Mouse (Mus musculus) hindbrain, embryonic 11.5 days (tissue): ENCODE results near the gene Gm765. TPM values are rescaled to one million over a fixed set of nuclear protein-coding genes. Genes with fewer than 3 reads are reported as not detected.

ENCODE experiments used
- ATAC-seq: fragments of 200-750 bp; cut with Nextera tagmentation; 2 replicates; pipeline ENCODE4 v1.8.0; 2017; ENCODE audit warnings: mild to moderate bottlenecking, moderate TSS enrichment, moderate library complexity; ENCODE audit not compliant: low FRiP score
- DNase-seq: peaks from one replicate; pipeline ENCODE4 v3.0.0-alpha.2; 2015; ENCODE audit warnings: low spot score
- H3K27ac ChIP-seq: fragments of 300-500 bp; sonication (generic); 2 replicates; pipeline ENCODE4 v1.5.1; 2014; ENCODE audit warnings: mild to moderate bottlenecking, low read depth, low read length
- H3K27me3 ChIP-seq: fragments of 300-500 bp; sonication (generic); 2 replicates; pipeline ENCODE4 v1.6.1; 2014; ENCODE audit warnings: mild to moderate bottlenecking, low read length, moderate library complexity, mixed read lengths; ENCODE audit not compliant: control insufficient read depth, insufficient read depth
- H3K36me3 ChIP-seq: fragments of 300-500 bp; sonication (generic); 2 replicates; pipeline ENCODE4 v1.6.1; 2014; ENCODE audit warnings: mild to moderate bottlenecking, low read length, moderate library complexity, mixed read lengths; ENCODE audit not compliant: control insufficient read depth, insufficient read depth
- H3K4me1 ChIP-seq: fragments of 300-500 bp; sonication (generic); replicated peaks from 2 replicates; pipeline ENCODE4 v1.6.1; 2014; ENCODE audit warnings: low read length, mixed read lengths; ENCODE audit not compliant: control insufficient read depth, insufficient read depth
- H3K4me2 ChIP-seq: fragments of 300-500 bp; sonication (generic); replicated peaks from 2 replicates; pipeline ENCODE4 v1.6.1; 2014; ENCODE audit warnings: mild to moderate bottlenecking, low read depth, low read length
- H3K4me3 ChIP-seq: fragments of 300-500 bp; sonication (generic); 2 replicates; pipeline ENCODE4 v1.5.1; 2014; ENCODE audit warnings: low read depth, low read length
- H3K9ac ChIP-seq: fragments of 300-500 bp; sonication (generic); 2 replicates; pipeline ENCODE4 v1.6.1; 2014; ENCODE audit warnings: low read depth, low read length
- H3K9me3 ChIP-seq: fragments of 300-500 bp; sonication (generic); 2 replicates; pipeline ENCODE4 v1.6.1; 2016; ENCODE audit warnings: low read length; ENCODE audit not compliant: control insufficient read depth
- WGBS: fragments of 180-500 bp; shearing (Covaris S2); extraction: QIAGEN DNeasy Blood & Tissue Kit; methylation state at CpG from one replicate; pipeline ENCODE4 v1.1.7; 2014; 5-methylcytosine and 5-hydroxymethylcytosine counted together
- polyA plus RNA-seq: library from polyadenylated mRNA; unstranded; fragments of >200 nt; fragmentation: Nextera tagmentation; extraction: Ambion mirVana; gene quantifications from 2 replicates; pipeline ENCODE4 v1.2.1, GENCODE M21; 2014

Gene Gm765
- polyA plus RNA-seq, 1 experiment from 2014 or later = not detected

GRCm38 (mm10) chr6:98208051-98208450 lies 134.5 kb downstream of the Gm765 start:
- Histone ChIP-seq H3K36me3 (no peaks in the 10 kb centered on the region), H3K4me2 (no peak overlapping the region), H3K27me3 (no peaks in the 10 kb centered on the region), H3K4me1 (no peaks in the 10 kb centered on the region), H3K27ac (no peak overlapping the region), H3K9ac (no peak overlapping the region), H3K9me3 (no peaks in the 10 kb centered on the region), H3K4me3 (no peak overlapping the region)
- ATAC-seq = no peak
- 98% methylated on average over 8 of the region's 8 CpGs for WGBS
- no peak for DNase-seq

DNA sequence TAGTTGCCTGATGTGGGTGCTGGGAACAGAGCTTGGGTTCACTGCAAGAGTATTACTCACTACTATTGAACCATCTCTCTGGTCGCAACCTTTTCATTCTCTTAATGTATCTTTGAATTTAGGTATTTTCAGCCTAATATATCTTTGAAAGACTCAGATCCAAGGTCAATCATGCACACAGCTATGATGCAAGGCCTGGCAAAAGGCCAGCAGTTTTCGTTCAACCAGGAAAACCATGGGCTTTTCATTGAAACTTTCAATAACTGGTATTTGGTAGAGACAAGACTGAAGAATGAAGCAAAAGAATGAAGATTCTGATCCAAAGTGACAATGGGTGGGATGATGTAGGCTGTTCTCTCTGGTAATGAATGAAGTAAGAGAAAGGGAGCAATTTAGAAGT lies 143.8 kb downstream of the Gm765 start:
- Histone ChIP-seq H3K27me3 (no peaks in the 10 kb centered on the region), H3K27ac (no peak overlapping the region), H3K9ac (no peak overlapping the region), H3K36me3 (no peaks in the 10 kb centered on the region), H3K4me1 (no peaks in the 10 kb centered on the region), H3K4me3 (no peak overlapping the region), H3K4me2 (no peak overlapping the region), H3K9me3 (no peaks in the 10 kb centered on the region)
- no peak for DNase-seq
- no peak for ATAC-seq
- 91% methylated on average over 2 of the region's 2 CpGs for WGBS

- Histone ChIP-seq H3K36me3 (no peaks in the 10 kb centered on the region), H3K9me3 (no peaks in the 10 kb centered on the region), H3K4me1 (no peaks in the 10 kb centered on the region), H3K4me2 (no peak overlapping the region), H3K27me3 (no peaks in the 10 kb centered on the region), H3K4me3 (no peak overlapping the region), H3K27ac (no peak overlapping the region), H3K9ac (no peak overlapping the region)
- no peak for DNase-seq
- WGBS = 84% methylated on average over 8 of the region's 8 CpGs
- ATAC-seq = no peak
Observed at GRCm38 (mm10) chr6:98190745-98191442, 151.7 kb downstream of the Gm765 start.
